Mouse (Mus musculus) CD4-positive, CD25-positive, alpha-beta regulatory T cell, adult 2 months (primary cell): ENCODE results near the gene Klk5.

Experiments used
- DNase-seq: peaks from one replicate; pipeline ENCODE4 v3.0.0-alpha.2; 2012; ENCODE audit warnings: low read depth, low spot score

Gene Klk5

DNA sequence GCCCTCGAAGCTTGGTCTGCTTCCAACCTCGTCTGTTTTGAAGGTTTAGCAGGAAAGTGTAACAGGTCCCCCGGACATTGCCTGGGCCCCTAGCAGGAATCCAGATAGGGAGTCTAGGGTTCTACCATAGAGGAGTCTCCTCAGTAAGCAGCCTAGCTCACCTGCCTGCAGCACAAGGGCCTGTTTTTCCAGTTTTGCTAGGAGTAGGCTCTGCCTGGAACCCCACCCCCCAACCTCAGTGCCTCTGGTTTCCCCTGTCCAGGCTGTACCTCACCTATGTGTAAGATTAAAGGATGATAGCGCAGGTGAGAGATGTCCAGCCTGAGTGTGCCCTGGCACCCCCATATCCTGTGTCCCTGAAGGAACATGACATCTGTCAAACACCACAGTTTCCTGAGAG, 34.7 kb downstream of the Klk5 start:
- DNase-seq = no peak

DNA sequence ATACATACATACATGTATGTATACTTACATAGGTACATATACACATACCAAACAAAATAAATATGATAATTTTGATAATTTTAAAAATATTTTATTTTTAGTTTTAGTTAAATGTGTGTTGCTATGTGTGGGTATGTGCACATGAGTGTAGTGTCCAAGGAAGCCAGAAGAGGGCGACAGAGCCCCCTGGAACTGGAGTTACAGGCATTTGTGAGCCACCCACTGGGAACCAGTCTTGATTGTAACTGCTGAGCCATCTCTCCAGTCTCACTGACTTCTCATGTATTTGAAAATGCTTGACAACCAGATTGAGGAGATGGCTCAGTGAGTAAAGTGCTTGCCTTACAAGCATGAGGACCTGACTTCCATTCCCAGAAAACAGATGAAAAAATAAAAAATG, 36.5 kb downstream of the Klk5 start:
- DNase-seq = no peak

DNA sequence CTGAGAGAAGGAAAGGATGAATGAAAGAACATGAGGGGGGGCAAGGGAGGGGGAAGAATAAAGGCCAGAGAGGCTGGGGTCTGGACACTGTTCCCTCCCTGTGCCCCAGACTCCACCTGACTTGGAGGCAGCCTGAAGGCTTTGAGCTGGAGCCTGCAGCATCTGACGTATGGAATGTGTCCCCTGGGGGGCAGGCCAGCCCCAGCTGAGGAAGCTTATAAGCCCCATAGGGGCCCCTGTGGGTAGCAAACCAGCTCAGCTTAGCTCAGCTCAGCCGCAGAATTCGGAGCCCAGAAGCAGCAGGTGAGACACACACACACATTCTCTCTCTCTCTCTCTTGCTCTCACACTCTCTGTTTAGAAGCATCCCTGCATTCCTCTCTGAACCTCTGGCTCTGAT, 39.1 kb downstream of the Klk5 start, which contains the start of gene Klk4:
TSS of gene Klk4 (plus strand) at position 249 of the 400 bp plus-strand sequence.
- no peak for DNase-seq

DNA sequence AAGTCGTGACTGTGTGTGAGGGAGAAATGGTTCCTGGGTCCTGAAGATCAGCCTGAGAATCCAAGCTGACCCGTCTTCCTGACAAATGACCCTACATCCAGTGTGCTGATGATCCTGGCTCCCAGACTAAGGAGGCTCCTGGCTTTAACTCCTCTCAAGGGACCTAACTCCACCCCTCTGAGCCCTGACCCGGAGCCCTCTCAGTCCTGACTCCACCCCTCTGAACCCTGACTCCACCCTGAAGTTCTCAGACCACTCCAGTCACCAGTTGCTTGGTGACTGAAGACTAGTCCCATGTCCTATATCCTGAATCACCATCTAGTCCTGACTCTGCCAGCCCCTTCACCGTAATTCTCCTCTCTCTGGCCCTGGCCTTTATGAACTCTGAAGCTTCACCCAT, 40.6 kb downstream of the Klk5 start:
- DNase-seq = no peak

DNA sequence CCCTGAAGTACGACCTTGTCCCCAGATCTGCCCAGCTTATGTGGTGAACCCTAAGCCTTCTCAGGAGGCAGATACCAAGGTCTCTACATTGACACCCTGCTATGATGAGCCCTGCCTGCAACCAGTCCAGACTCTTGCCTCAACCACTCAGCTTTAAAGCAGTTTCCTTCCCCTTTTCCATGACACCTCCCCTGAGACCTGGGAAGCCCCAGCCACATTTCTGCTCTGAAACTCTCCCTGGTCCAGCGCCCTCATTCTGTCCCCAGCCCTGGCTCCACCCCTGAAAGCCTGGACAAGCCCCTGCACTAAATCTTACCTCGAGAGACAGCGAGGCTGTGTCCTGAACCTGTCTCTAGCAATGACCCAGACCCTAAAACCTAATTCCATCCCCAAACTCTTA, 41.0 kb downstream of the Klk5 start:
- no peak for DNase-seq

DNA sequence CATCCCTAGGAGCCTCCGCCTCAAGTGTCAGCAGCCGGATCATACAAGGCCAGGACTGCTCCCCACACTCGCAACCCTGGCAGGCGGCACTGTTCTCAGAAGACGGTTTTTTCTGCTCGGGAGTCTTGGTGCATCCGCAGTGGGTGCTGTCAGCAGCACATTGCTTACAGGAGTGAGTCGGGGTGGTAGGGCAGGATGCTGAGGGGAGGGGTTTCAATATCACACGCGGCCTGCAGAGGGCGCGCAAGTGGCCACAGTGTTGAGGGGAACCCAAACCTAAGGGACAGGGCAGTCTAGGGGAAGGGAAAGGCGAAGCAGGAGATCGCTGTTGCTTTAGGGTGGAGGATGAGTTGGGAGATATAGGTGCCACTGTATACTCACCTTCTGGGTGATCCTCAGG, 41.8 kb downstream of the Klk5 start:
- DNase-seq = peak; percentile 51

DNA sequence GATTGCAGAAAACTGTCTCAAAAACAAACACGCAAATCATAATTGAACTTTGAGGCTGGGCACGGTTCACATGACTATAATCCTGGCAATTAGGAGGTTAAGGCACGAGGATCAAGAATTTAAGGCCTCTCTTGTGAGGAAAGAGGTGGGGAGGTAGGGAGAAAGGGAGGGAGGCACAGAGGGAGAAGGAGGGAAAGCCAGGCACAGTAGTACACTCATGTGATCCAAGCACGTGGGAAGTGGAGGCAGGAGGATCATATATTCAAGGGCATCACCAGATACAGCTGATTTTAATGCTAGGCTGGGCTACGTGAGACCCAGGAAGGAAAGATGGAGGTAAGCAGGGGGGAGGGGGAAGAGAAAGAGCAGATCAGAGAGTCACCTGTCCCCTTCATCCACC, 49.6 kb downstream of the Klk5 start:
- DNase-seq = no peak

DNA sequence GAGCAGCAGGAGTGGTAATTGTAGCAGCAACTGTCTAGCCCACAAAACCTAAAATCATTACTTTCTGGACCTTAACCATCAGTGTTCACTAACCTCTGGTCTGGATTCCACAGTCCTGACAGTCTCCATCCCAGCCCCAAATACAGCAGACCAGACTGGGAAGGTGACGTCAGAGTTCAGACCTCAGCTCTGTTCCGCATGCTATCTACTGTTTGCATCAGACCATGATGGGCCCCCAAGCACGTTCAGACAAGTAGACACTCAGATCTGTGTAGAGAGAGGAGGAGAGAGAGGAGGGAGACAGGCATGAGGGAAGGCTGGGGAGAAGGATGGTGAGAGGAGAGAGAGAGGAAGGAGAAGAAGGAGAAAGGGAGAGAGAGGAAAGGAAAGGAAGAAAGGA, 50.0 kb downstream of the Klk5 start:
- no peak for DNase-seq

DNA sequence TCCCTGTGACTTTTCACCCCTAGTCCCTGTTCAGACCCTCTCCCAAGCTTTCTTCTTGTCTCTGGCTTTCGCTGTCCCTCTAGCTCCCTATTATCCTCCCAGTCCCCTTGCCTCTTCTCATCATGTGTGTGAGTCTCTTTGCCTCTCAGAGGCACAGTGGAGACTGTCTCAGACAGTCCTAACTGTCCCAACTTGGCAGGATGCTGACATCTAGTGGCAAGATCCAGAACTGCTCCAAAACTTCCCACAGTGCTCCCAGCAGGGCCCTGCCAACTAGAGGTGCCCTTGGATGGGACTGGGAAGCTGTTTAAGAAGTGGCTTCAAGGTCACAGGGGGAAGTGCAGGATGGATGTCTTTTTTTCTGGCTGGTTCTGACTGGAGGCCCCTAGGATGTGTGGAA, 53.1 kb downstream of the Klk5 start:
- peak; percentile 82 for DNase-seq
